In the genomic region with DNA sequence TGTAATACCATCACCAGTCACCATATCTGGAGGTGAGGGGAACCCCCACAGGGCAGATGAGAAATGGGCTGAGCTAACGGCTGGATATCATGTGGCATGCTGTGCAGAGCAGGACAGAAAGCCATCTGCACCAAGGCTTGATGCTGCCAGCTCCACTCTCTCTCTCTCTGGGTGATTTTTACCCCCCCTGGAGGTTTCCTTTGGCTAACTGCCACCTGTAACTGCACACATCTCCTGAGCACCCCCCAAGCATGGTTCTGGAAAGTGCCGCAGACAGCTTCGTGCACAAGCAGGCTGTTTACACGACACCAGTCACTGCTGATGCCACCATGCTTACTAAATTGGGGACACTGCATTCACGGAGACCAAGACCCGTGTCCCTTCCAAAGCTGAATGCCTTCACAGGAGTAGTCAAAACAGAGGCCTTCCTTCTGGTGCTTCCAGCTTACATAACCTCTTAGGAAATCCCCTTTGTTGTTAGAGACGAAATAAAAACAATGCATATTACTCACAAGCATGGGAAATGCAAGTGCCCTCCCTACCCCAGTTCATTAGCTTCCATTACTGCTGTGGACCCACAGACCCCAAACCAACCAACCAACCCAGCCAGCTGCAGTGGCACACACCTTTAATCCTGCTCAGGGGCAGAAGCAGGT, we compare ENCODE assay signal across 9 mouse cellular contexts. TPM values are rescaled to one million over a fixed set of nuclear protein-coding genes. Genes with fewer than 3 reads are reported as not detected.
DNase-seq lines count a peak whose midpoint lies in the region; ATAC-seq and TF ChIP-seq lines count a peak whose summit lies in the region.
"Had no signal": no experiment of that assay in that cellular context is flagged by ENCODE, and none has a peak within 500 bp of the region (broad histone marks: within the 10 kb centered on the region; RNA-seq: fewer than 3 reads in every experiment).

No protein-coding gene starts in this region.

- peaks cover 3% of the 10 kb centered on the region; the same call in 1 of the 2 replicates for H3K4me1 ChIP-seq in limb, embryonic 13.5 days
- no peaks in the 10 kb centered on the region for H3K4me1 ChIP-seq in limb, embryonic 10.5 days
- H3K4me1 ChIP-seq in cerebellum, adult 2 months (ENCODE audit: control insufficient read depth, insufficient read depth, low read length): peaks cover 4% of the 10 kb centered on the region; the same call in 1 of the 2 replicates

- 0 out of 2 replicates have a peak overlapping the region, but pooled peaks have one; percentile 4 for H3K9ac ChIP-seq in limb, embryonic 13.5 days

- no peak overlapping the region for H3K27ac ChIP-seq in limb, embryonic 13.5 days
- H3K27ac ChIP-seq in limb, embryonic 10.5 days: no peak overlapping the region
- H3K27ac ChIP-seq in cerebellum, adult 2 months (ENCODE audit: insufficient read depth, low read length): no peak overlapping the region

- H3K4me3 ChIP-seq in limb, embryonic 13.5 days: no peak overlapping the region
- no peak overlapping the region for H3K4me3 ChIP-seq in limb, embryonic 10.5 days
- no peak overlapping the region for H3K4me3 ChIP-seq in cerebellum, adult 2 months (replicated peaks; ENCODE audit: insufficient read depth, low read depth, low read length)
- H3K4me3 ChIP-seq: erythroblast, embryonic 14.5 days; myocyte had no signal

- H3K27me3 ChIP-seq in limb, embryonic 13.5 days: no peaks in the 10 kb centered on the region
- H3K27me3 ChIP-seq in limb, embryonic 10.5 days (ENCODE audit: low read depth, poor library complexity, severe bottlenecking): no peaks in the 10 kb centered on the region
- no peaks in the 10 kb centered on the region for H3K27me3 ChIP-seq in cerebellum, adult 2 months (ENCODE audit: control insufficient read depth, insufficient read depth, low read length)

- intact Hi-C loops in left cerebral cortex, postnatal 36 days (cut with DNase I): no loop called here

- no peak for ATAC-seq in limb, embryonic 13.5 days (ENCODE audit: low FRiP score, low read depth)
- peak; percentile 67 to 86 for ATAC-seq in hematopoietic stem cell, adult 5-6 weeks (replicated peaks in 1 of 2; ENCODE audit: insufficient read depth in 1 of 2, low FRiP score in 2 of 2, low TSS enrichment in 1 of 2, low read depth in 1 of 2, poor library complexity in 2 of 2, severe bottlenecking in 2 of 2)

- DNase-seq in limb, embryonic 10.5 days (ENCODE audit: low spot score): no peak
- peak; percentile 45 to 56 for DNase-seq in cerebellum, adult 2 months
- peak; percentile 70 for DNase-seq in thymus, postnatal 14 days
- DNase-seq in spleen, adult 18-20 months: no peak
- DNase-seq in left cerebral cortex, postnatal 36 days (ENCODE audit: low spot score in 2 of 2): no peak

- peaks cover 20% of the 10 kb centered on the region for H3K36me3 ChIP-seq in limb, embryonic 13.5 days
- peaks cover 16% of the 10 kb centered on the region for H3K36me3 ChIP-seq in limb, embryonic 10.5 days

- TF ChIP-seq POLR2A in cerebellum, adult 2 months (IDR thresholded peaks at IDR 0.05; ENCODE audit: borderline replicate concordance, insufficient read depth, low read length): no peak

- WGBS in limb, embryonic 13.5 days: 70% methylated on average over 7 of the region's 7 CpGs
- WGBS in limb, embryonic 10.5 days: 73% methylated on average over 7 of the region's 7 CpGs
- 15% methylated on average over 7 of the region's 7 CpGs for WGBS in cerebellum, adult 2 months

- no peak for TF ChIP-seq CTCF in cerebellum, adult 2 months (IDR thresholded peaks at IDR 0.05; ENCODE audit: borderline replicate concordance, insufficient read depth, low read depth, low read length)

- H3K9me3 ChIP-seq in limb, embryonic 13.5 days: no peaks in the 10 kb centered on the region
- H3K9me3 ChIP-seq in limb, embryonic 10.5 days (replicated peaks): no peaks in the 10 kb centered on the region

- no peak overlapping the region for H3K4me2 ChIP-seq in limb, embryonic 13.5 days (replicated peaks)

RNA-seq across cellular contexts. Expression of a gene that starts 44.0 kb away (rescaled TPM):
- polyA plus RNA-seq in limb, embryonic 13.5 days (2015; fragmentation: Nextera tagmentation; extraction: Ambion mirVana): 1.9 and 3.1 TPM in 2 replicates
- polyA plus RNA-seq in limb, embryonic 10.5 days (2016; fragmentation: Nextera tagmentation; extraction: Ambion mirVana): 1.5 and 1.7 TPM in 2 replicates
- 2.1 and 3.0 TPM in 2 replicates for polyA plus RNA-seq in cerebellum, adult 2 months (2012; rRNA removed)
- total RNA-seq in hematopoietic stem cell, adult 5-6 weeks (2017): 0.79 TPM in 1 of 2 replicates, not detected in the other
- total RNA-seq in left cerebral cortex, postnatal 36 days (2021): 1 to 10 TPM; 1.6 TPM
- polyA plus RNA-seq: erythroblast, embryonic 14.5 days had no signal

Comparison
In these comparisons a context has a peak if more than half of its experiments do, and no peak if none do; other contexts are left out.
1. DNase-seq: peak in cerebellum, adult 2 months (2 of 2) and thymus, postnatal 14 days (single experiment); none in limb, embryonic 10.5 days (single experiment), spleen, adult 18-20 months (0 of 2) and left cerebral cortex, postnatal 36 days (0 of 2).